Mouse (Mus musculus): ENCODE results near the gene Oas1g. TPM values are rescaled to one million over a fixed set of nuclear protein-coding genes. Genes with fewer than 3 reads are reported as not detected.
"Not testable (repeated sequence)": the region's sequence is repeated elsewhere in the genome, so short reads cannot be mapped to it uniquely, and the experiment has no call there.

Gene Oas1g
- total and polyA plus RNA-seq, 3 experiments, result not detected

DNA sequence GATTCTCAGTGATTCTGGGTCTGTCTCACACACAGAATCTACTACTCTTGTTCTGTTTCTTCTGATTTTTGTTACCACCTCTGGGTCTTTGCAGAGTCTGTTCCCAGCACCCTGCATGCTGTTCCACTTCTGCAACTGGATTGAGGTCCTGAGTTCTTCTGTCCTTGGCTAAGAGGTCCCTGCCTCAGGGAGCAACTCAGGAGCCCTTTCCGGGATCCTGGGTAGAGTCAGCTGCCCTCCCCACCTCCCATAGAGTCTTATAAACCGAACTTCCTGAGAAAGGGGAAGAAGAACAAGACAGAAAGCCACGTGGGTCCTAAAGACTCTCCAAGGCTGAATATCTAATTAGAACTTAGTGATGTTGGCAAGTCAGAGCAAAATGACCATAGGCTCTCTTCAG lies 3.6 kb upstream of the Oas1g start:
- Histone ChIP-seq H3K27me3 (ENCODE audit: control insufficient read depth in 1 of 2, insufficient read depth in 2 of 2, low read length in 2 of 2) (no peaks in the 10 kb centered on the region), H3K9ac (ENCODE audit: control insufficient read depth, low read depth, low read length, poor library complexity, severe bottlenecking) (no peak overlapping the region), H3K4me3 (ENCODE audit: control insufficient read depth in 1 of 2, insufficient read depth in 1 of 2, low read depth in 2 of 2, low read length in 2 of 2) (no peak overlapping the region), H3K9me3 (replicated peaks; ENCODE audit: insufficient read depth, low read length) (no peaks in the 10 kb centered on the region), H3K27ac (ENCODE audit: control insufficient read depth, low read depth, low read length) (no peak overlapping the region), H3K79me2 (ENCODE audit: control insufficient read depth, insufficient read depth, low read length, poor library complexity) (no peaks in the 10 kb centered on the region), H3K36me3 (ENCODE audit: control insufficient read depth in 1 of 2, insufficient read depth in 2 of 2, low read length in 2 of 2) (no peaks in the 10 kb centered on the region), H3K4me1 (ENCODE audit: control insufficient read depth in 1 of 2, insufficient read depth in 2 of 2, low read length in 2 of 2) (no peaks in the 10 kb centered on the region)
- TF ChIP-seq ZC3H11A (IDR thresholded peaks at IDR 0.05; ENCODE audit: low read depth, low read length) (no peak), SIN3A (IDR thresholded peaks at IDR 0.05; ENCODE audit: low read length) (no peak), NRF1 (IDR thresholded peaks at IDR 0.05; ENCODE audit: insufficient read depth, low read depth, low read length, poor library complexity, severe bottlenecking) (no peak), BHLHE40 (IDR thresholded peaks at IDR 0.05; ENCODE audit: borderline replicate concordance, low read depth, low read length) (no peak)
- no peak for DNase-seq (ENCODE audit: low read depth, low spot score)

GRCm38 (mm10) chr5:120890026-120890425 lies 2.6 kb upstream of the Oas1g start:
- H3K36me3 ChIP-seq (ENCODE audit: control insufficient read depth in 1 of 2, insufficient read depth in 2 of 2, low read length in 2 of 2), result no peaks in the 10 kb centered on the region
- TF ChIP-seq ETS1 (IDR thresholded peaks at IDR 0.05; ENCODE audit: low read depth, low read length) (no peak), GABPA (IDR thresholded peaks at IDR 0.05; ENCODE audit: low read depth, low read length) (no peak), ZC3H11A (IDR thresholded peaks at IDR 0.05; ENCODE audit: low read depth, low read length) (no peak), MAZ (IDR thresholded peaks at IDR 0.05; ENCODE audit: low read depth, low read length) (no peak)
- no peak overlapping the region for H3K27ac ChIP-seq (ENCODE audit: control insufficient read depth, low read depth, low read length)
- no peaks in the 10 kb centered on the region for H3K27me3 ChIP-seq (ENCODE audit: control insufficient read depth in 1 of 2, insufficient read depth in 2 of 2, low read length in 2 of 2)
- H3K4me3 ChIP-seq (ENCODE audit: control insufficient read depth in 1 of 2, insufficient read depth in 1 of 2, low read depth in 2 of 2, low read length in 2 of 2), result no peak overlapping the region
- H3K9me3 ChIP-seq (replicated peaks; ENCODE audit: insufficient read depth, low read length), result no peaks in the 10 kb centered on the region
- H3K79me2 ChIP-seq (ENCODE audit: control insufficient read depth, insufficient read depth, low read length, poor library complexity), result no peaks in the 10 kb centered on the region
- no peak overlapping the region for H3K9ac ChIP-seq (ENCODE audit: control insufficient read depth, low read depth, low read length, poor library complexity, severe bottlenecking)
- no peak for DNase-seq (ENCODE audit: low read depth, low spot score)
- H3K4me1 ChIP-seq (ENCODE audit: control insufficient read depth in 1 of 2, insufficient read depth in 2 of 2, low read length in 2 of 2), result no peaks in the 10 kb centered on the region

DNA sequence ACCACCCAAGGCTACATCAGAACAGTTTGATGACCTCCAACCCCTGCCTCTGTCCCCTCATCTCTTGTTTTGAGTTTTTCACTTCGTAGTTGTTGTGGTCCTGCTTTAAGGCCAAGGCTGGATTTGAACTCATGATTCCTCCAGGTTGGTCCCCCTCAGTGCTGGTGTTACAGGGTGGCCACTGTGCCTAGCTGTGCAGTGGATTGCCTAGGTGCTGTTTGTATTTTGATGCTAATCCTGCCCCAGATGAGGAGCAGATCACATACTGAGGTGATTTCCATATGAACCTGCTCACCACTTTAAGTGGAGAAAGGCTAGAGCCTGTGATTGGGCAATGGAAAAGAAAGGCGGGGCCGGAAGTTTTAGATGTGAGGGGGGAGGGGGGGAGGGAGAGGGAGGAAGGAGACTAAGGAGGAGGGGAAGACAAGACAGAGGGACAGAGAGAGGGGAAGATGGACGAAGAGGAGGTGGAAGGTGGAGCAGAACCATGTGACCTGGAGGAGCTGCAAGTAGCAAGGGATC lies 942 bp upstream of the Oas1g start:
- H3K27me3 ChIP-seq (ENCODE audit: control insufficient read depth in 1 of 2, insufficient read depth in 2 of 2, low read length in 2 of 2); H3K9ac ChIP-seq (ENCODE audit: control insufficient read depth, low read depth, low read length, poor library complexity, severe bottlenecking); H3K4me1 ChIP-seq (ENCODE audit: control insufficient read depth in 1 of 2, insufficient read depth in 2 of 2, low read length in 2 of 2); H3K9me3 ChIP-seq (replicated peaks; ENCODE audit: insufficient read depth, low read length); H3K27ac ChIP-seq (ENCODE audit: control insufficient read depth, low read depth, low read length); H3K79me2 ChIP-seq (ENCODE audit: control insufficient read depth, insufficient read depth, low read length, poor library complexity); H3K4me3 ChIP-seq (ENCODE audit: control insufficient read depth in 1 of 2, insufficient read depth in 1 of 2, low read depth in 2 of 2, low read length in 2 of 2); H3K36me3 ChIP-seq (ENCODE audit: control insufficient read depth in 1 of 2, insufficient read depth in 2 of 2, low read length in 2 of 2); DNase-seq (ENCODE audit: low read depth, low spot score): not testable (repeated sequence)

GRCm38 (mm10) chr5:120887831-120888230 lies 418 bp upstream of the Oas1g start:
- Histone ChIP-seq H3K9me3 (replicated peaks; ENCODE audit: insufficient read depth, low read length) (no peaks in the 10 kb centered on the region), H3K36me3 (ENCODE audit: control insufficient read depth in 1 of 2, insufficient read depth in 2 of 2, low read length in 2 of 2) (no peaks in the 10 kb centered on the region), H3K27ac (ENCODE audit: control insufficient read depth, low read depth, low read length) (no peak overlapping the region), H3K27me3 (ENCODE audit: control insufficient read depth in 1 of 2, insufficient read depth in 2 of 2, low read length in 2 of 2) (no peaks in the 10 kb centered on the region), H3K9ac (ENCODE audit: control insufficient read depth, low read depth, low read length, poor library complexity, severe bottlenecking) (no peak overlapping the region), H3K79me2 (ENCODE audit: control insufficient read depth, insufficient read depth, low read length, poor library complexity) (no peaks in the 10 kb centered on the region), H3K4me3 (ENCODE audit: control insufficient read depth in 1 of 2, insufficient read depth in 1 of 2, low read depth in 2 of 2, low read length in 2 of 2) (no peak overlapping the region), H3K4me1 (ENCODE audit: control insufficient read depth in 1 of 2, insufficient read depth in 2 of 2, low read length in 2 of 2) (no peaks in the 10 kb centered on the region)
- TF ChIP-seq EP300 (IDR thresholded peaks at IDR 0.05; ENCODE audit: low read depth in 1 of 2, low read length in 2 of 2) (no peak), MAZ (IDR thresholded peaks at IDR 0.05; ENCODE audit: low read depth, low read length) (no peak), CHD2 (IDR thresholded peaks at IDR 0.05; ENCODE audit: low read length) (no peak), RAD21 (IDR thresholded peaks at IDR 0.05; ENCODE audit: low read depth, low read length) (no peak), MYC (IDR thresholded peaks at IDR 0.05; ENCODE audit: low read depth, low read length) (no peak), GABPA (IDR thresholded peaks at IDR 0.05; ENCODE audit: low read depth, low read length) (no peak), ZNF384 (IDR thresholded peaks at IDR 0.05; ENCODE audit: low read depth, low read length) (no peak), MXI1 (IDR thresholded peaks at IDR 0.05; ENCODE audit: low read depth, low read length) (no peak), POLR2AphosphoS5 (IDR thresholded peaks at IDR 0.05; ENCODE audit: borderline replicate concordance, low read depth, low read length) (no peak), CTCF (IDR thresholded peaks at IDR 0.05 in 2 of 3, conservative IDR thresholded peaks at IDR 0.05 in 1 of 3; ENCODE audit: control insufficient read depth in 1 of 3, insufficient read depth in 1 of 3, low read depth in 2 of 3, low read length in 3 of 3, poor library complexity in 1 of 3, severe bottlenecking in 1 of 3) (no peak), TAL1 (IDR thresholded peaks at IDR 0.05; ENCODE audit: low read length) (no peak), MEF2A (IDR thresholded peaks at IDR 0.05; ENCODE audit: extremely low read depth, insufficient replicate concordance, low read depth, low read length, poor library complexity, severe bottlenecking) (no peak)
- DNase-seq (ENCODE audit: low read depth, low spot score), result no peak
